Mouse (Mus musculus) brain, adult 2 months (tissue): ENCODE data around the gene Tmem117.

Source experiments
- DNase-seq: peaks from one replicate; pipeline ENCODE4 v3.0.0; 2011; ENCODE audit warnings: low read depth, low spot score

The Tmem117 gene

GRCm38 (mm10) chr15:95024401-95024800 is 395.4 kb downstream of the Tmem117 start:
- DNase-seq = peak; percentile 67

DNA sequence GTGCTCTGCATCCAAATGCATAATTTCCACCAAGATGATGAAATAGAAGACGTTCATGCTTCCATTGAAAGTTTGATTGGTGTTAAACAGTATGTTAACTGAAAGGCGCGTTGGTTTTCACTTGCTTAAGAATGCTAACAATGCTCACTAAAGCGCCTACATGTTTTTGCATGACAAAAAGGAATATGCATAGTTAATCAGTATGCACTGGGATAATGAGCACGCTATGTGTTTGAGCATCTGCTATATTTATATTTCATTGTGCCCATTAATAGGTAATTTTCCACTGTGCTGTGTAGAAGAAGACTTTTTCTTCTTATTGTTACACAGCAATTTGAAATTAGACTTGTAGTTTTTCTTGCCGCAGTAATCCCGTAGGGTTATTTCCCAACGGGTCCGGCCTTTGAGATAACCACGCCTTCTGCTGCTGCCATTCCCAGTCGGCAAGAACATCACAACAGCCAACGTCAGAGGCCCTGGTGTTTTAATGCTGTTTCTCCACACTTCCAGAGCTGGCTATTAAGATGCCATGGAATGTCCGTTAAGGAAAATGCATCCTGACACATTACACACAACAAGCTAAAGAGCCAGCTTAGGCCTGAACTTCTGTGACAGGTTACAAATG is 399.9 kb downstream of the Tmem117 start:
- no peak for DNase-seq

DNA sequence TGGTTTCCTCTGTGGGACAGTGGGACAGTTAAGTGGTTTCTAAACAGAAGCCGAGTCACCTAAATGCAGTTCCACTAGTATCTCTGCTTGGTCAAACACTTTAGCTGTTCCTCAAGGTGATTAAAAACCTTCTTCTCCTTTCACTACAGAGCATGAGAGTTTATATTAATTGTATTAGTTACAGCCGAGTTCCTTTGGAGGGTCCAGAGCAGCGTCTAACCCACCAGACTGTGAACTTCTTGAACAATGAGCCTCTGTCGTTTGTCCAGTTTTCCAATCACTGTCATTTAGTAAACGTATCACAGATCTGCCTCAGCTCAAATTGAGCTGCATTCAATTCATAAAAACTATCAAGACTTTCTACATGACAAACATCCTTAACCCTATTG is 400.4 kb downstream of the Tmem117 start:
- DNase-seq = no peak

- no peak for DNase-seq
These were observed 413.4 kb downstream of the Tmem117 start for GRCm38 (mm10) chr15:95042437-95042836.

GRCm38 (mm10) chr15:95044011-95044410 is 415.0 kb downstream of the Tmem117 start:
- peak; percentile 97 for DNase-seq

- DNase-seq = peak; percentile 55
These were observed 418.5 kb downstream of the Tmem117 start for GRCm38 (mm10) chr15:95047486-95047885.

DNA sequence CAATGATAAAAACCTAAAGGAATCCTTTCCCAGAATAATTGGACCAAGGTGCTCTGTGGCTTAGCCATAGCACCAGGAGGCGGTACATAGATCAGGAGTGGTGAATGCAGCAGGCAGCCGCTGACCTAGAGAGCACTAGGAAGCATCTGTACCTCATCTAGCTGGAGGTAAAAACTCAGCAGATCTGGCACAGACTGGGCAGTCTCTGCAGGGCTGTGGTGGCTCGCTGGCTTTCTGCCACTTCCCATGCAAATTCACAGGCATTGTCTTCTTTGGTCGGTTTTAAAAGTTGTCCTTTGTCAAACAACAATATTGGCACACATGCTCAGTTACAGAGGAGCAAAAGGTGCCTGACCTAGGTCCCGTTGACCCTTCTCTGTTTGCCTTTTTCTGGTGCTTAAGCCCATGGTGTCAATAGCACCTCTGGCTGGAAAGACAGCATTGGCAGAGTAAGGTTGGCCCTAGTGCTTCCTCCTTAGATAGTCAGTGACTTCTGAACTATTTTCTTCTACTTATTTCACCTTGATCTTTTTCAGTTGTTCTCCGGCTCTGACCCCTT is 420.2 kb downstream of the Tmem117 start:
- DNase-seq = peak; percentile 66

DNA sequence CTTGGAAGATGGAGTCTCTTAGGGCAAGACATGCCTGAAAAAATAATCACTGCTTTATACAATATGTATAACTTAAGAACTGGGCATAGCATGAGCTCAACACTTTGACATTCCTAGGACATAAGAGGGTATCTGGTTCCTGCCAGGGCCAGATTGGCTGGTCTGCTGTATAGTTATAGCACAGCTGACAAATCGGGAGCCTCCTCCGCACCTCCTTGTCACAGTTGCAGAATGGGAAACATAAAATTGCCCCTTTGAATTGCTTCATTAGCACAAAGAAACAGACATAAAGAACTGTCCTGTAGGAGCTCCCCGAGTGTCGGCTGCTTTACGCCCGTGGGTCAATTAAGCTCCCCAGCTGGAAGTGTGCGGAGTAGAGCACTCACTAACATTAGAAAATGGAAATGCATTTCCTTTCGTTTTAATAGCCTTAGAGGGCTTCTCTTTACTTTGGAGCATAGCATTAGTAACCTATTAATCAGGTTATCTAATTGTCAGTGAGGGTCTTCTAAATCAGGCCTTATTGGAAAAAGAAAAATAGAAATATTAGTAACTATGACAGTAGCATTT is 426.1 kb downstream of the Tmem117 start:
- peak; percentile 35 for DNase-seq

GRCm38 (mm10) chr15:95068023-95068422 is 439.0 kb downstream of the Tmem117 start:
- DNase-seq = peak; percentile 85

DNA sequence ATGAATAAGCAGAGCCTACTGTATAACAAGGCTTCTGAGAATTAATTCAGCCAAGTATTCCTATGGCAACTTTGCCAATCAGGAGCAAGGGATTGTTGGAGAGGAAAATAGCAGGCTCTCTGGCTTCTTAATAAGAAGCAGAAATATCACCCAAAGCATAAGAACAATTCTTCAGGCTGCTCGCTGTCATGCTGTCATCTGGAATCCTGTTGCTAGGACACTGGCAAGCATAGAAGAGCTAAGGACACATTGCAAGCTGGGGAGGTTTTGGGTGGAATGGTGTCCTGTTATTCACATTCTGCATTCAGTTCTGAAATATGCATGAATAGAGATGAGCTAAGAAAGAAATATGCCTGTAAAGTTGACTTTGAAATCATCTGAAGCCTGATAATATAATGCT is 439.8 kb downstream of the Tmem117 start:
- peak; percentile 78 for DNase-seq

DNA sequence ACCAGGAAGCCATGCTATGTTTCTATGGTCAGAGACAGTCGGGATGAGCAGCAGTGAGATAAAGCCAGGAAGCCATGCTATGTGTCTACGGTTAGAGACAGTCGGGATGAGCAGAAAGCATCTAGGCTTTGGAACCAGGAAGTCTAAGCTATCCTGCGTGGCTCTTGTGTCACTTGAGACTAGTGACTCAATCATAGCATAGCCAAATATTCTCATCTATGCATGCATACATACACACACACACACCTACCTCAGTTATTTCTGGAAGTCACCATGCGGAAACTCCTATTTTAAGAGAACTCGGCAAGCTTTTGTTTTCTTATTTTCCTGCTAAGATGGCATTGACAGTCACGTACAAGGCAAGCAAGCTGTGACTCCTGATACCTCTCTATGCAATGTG is 441.8 kb downstream of the Tmem117 start:
- DNase-seq = peak; percentile 63

DNA sequence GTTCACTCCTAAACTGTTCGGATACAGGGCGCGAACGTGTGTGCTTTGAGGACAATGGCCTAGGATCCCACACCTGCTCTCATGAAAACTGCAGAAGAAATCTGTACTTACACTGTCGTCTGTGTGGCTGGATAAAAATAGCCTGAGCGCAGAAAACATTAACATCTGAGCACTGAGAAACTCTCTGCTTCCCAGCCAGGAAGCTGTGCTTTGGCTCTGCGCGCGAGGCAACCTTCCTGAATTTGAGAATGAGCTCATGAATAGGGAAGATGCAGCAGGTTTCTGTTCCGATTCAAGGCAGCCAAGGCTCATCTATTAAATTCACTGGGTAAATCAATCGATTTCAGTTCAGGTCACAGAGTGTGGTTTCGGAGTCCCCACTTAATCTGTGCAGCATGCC is 446.3 kb downstream of the Tmem117 start:
- DNase-seq = peak; percentile 87

GRCm38 (mm10) chr15:95081654-95082053 is 452.6 kb downstream of the Tmem117 start:
- DNase-seq = no peak

DNA sequence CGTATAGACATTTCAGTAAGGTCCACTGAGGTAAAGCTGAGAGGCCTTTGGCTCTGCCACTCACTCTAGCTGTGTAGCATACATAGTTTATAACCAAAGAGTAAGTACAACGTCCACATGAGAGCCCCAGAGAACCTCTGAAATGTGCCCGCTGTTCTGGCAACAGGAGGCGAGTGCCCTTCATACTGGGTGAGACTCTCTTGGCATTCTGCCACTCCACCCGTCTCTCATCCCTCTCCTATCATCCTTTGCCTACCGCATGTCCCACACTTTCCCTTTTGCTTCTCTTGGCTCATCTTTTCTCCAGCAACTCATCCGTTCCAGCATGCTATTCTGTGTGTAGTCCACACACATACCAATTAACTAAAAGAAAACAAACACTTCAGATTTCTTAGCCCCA is 456.9 kb downstream of the Tmem117 start:
- peak; percentile 54 for DNase-seq

DNA sequence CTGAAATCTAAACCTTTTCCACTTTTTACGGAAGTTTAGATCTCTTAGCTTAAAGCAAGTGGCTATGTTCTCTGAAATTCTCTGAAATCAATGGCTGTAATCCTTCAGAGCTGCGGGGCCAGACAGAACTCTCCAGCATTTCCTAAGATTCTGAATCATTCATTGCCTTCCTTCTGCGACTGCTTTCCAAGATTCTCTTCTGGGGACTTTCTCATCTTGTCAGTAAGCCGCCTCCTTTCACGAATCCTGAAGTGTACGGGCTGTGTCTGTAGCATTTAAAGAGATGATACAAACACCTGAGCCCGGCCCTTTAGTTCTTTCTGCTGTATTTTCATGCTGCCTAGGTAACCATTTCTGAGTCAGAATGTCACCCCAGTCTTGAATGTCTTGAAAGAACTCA is 471.1 kb downstream of the Tmem117 start:
- peak; percentile 58 for DNase-seq

DNA sequence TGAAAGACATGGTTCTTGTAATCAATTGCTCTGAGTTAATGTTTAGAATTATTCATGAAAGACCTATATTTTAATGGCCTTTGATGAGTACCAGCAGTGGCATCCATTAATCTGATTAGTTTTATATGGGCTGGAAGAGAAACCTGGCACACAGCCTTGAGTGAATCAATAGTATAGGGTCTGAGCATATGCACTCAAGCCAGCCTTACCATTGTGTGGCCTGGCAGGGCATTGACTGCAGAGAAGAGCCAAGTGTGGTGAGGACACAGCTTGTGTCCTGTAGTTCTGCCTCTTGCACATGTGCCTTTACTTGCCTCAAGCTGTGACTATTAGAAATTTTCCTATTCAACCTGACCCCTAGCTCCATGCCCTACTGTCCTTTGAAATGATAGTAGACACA is 472.5 kb downstream of the Tmem117 start:
- no peak for DNase-seq

DNA sequence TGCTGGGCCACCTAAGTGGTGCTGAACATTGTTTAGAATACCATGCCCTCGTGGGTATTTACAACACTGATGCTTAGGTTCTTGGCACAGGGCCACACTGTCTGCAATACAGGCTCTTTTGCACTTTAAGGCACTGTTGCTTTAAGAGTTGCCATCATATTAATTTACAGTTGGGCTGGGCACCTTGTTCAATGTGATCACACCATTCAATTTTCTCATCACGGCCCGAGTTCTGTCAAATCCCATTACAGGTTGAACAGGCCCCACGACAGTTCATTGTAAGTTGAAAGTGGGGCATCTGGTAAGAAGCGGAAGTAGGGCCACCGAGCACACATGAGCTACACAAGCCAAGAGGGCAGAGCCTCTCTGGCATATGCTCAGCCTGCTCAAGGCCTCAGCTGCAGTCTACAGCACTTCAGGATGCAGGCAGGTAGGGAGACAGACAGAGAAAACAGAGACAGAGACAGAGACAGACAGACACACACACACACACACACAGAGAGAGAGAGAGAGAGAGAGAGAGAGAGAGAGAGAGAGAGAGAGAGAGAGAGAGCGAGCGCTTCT is 478.3 kb downstream of the Tmem117 start:
- DNase-seq = no peak

- no peak for DNase-seq
These were observed 479.6 kb downstream of the Tmem117 start for GRCm38 (mm10) chr15:95108626-95109025.

- DNase-seq = no peak
These were observed 502.4 kb downstream of the Tmem117 start for GRCm38 (mm10) chr15:95131401-95131800.

DNA sequence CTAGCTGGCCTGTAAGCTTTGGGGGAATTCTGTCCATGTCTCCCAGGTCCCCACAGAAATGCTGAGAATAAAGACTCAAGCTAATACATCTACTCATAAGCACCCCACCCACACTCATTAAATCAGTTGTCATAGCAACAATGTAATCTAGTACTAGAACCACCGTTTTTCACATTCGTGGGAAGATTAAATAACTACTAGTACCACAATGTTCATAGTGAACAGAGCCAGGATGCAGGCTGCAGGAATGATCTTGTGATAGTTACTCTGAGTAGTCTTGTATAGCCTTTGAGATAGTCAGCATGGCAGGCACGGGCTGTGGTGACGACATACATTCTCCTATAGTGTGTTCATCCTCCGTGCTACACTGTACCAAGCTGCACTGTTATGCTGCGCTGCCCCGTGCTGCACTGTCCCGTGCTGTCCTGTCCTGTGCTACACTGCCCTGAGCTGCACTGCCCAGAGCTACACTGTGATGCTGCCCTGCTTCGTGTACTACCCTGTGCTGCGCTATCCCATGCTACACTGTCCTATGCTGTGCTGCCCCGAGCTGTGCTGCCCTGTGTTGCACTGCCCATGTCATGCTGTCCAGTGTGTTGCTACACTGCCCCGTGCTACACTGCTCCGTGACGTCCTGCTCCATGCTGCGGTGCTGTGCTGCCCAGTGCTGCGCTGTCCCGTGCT is 507.0 kb downstream of the Tmem117 start:
- peak; percentile 56 for DNase-seq

GRCm38 (mm10) chr15:95137018-95137810 is 508.2 kb downstream of the Tmem117 start:
- DNase-seq = peak; percentile 57
